Mouse (Mus musculus) heart, embryonic 14.5 days (tissue): Measurements from ENCODE around the gene Ly6g6e. TPM values are rescaled to one million over a fixed set of nuclear protein-coding genes. Genes with fewer than 3 reads are reported as not detected.
A peak's percentile ranks its signal among the peaks of the same experiment; 100 is the strongest.
"Not testable (repeated sequence)": the region's sequence is repeated elsewhere in the genome, so short reads cannot be mapped to it uniquely, and the experiment has no call there.

ENCODE experiments used
- ATAC-seq: fragments of 200-750 bp; cut with Nextera tagmentation; 2 replicates; pipeline ENCODE4 v1.8.0; 2017; ENCODE audit warnings: low read depth, moderate TSS enrichment; ENCODE audit not compliant: insufficient number of reproducible peaks, insufficient read depth, low FRiP score
- H3K27ac ChIP-seq, 2 experiments: fragments of 200-500 bp in 1 of 2; fragments of 300-500 bp in 1 of 2; sonication (generic) in 1 of 2; replicated peaks in 1 of 2; 2 replicates each; pipeline ENCODE4 v1.5.1; 2012 to 2014; ENCODE audit warnings: low read depth in 2 of 2, low read length in 2 of 2, control low read depth in 1 of 2, mild to moderate bottlenecking in 1 of 2, mixed read lengths in 1 of 2; ENCODE audit not compliant: control insufficient read depth in 1 of 2, insufficient read depth in 1 of 2
- H3K27me3 ChIP-seq: fragments of 300-500 bp; sonication (generic); 2 replicates; pipeline ENCODE4 v1.6.1; 2014; ENCODE audit warnings: mild to moderate bottlenecking, low read length, control low read depth; ENCODE audit not compliant: control insufficient read depth, insufficient read depth
- H3K36me3 ChIP-seq: fragments of 300-500 bp; sonication (generic); 2 replicates; pipeline ENCODE4 v1.6.1; 2014; ENCODE audit warnings: mild to moderate bottlenecking, control low read depth, low read length, mixed read lengths; ENCODE audit not compliant: control insufficient read depth, insufficient read depth
- H3K4me1 ChIP-seq, 2 experiments: fragments of 200-500 bp in 1 of 2; fragments of 300-500 bp in 1 of 2; sonication (generic) in 1 of 2; 2 replicates each; pipeline ENCODE4 v1.6.1; 2012 to 2014; ENCODE audit warnings: low read length in 2 of 2, control low read depth in 1 of 2, mixed read lengths in 1 of 2; ENCODE audit not compliant: control insufficient read depth in 2 of 2, insufficient read depth in 2 of 2
- H3K4me2 ChIP-seq: fragments of 300-500 bp; sonication (generic); 2 replicates; pipeline ENCODE4 v1.6.1; 2014; ENCODE audit warnings: mild to moderate bottlenecking, low read length
- H3K4me3 ChIP-seq, 2 experiments: fragments of 200-500 bp in 1 of 2; fragments of 300-500 bp in 1 of 2; sonication (generic) in 1 of 2; 2 replicates each; pipeline ENCODE4 v1.5.1; 2012 to 2014; ENCODE audit warnings: low read length in 2 of 2, mild to moderate bottlenecking in 2 of 2, control low read depth in 1 of 2, low read depth in 1 of 2, moderate library complexity in 1 of 2; ENCODE audit not compliant: control insufficient read depth in 1 of 2, insufficient read depth in 1 of 2
- H3K9ac ChIP-seq: fragments of 300-500 bp; sonication (generic); 2 replicates; pipeline ENCODE4 v1.6.1; 2014; ENCODE audit warnings: mild to moderate bottlenecking, low read length
- H3K9me3 ChIP-seq: fragments of 300-500 bp; sonication (generic); 2 replicates; pipeline ENCODE4 v1.6.1; 2016; ENCODE audit warnings: low read length, control low read depth; ENCODE audit not compliant: control insufficient read depth
- WGBS: fragments of 180-500 bp; shearing (Covaris S2); extraction: QIAGEN DNeasy Blood & Tissue Kit; methylation state at CpG from one replicate; pipeline ENCODE4 v1.1.7; 2014; 5-methylcytosine and 5-hydroxymethylcytosine counted together
- polyA plus RNA-seq: library from polyadenylated mRNA; unstranded; fragments of >200 nt; fragmentation: Nextera tagmentation; extraction: Ambion mirVana; gene quantifications from 2 replicates; pipeline ENCODE4 v1.2.1, GENCODE M21; 2014

The Ly6g6e gene
- polyA plus RNA-seq, 1 experiment from 2014 or later = 0.32 TPM

GRCm38 (mm10) chr17:35032323-35032870 is 44.3 kb upstream of the Ly6g6e start:
- H3K36me3 ChIP-seq = no peaks in the 10 kb centered on the region
- H3K27ac ChIP-seq = no peak overlapping the region
- H3K4me3 ChIP-seq = no peak overlapping the region
- ATAC-seq = no peak
- H3K9ac ChIP-seq = no peak overlapping the region
- 62% methylated on average over 8 of the region's 8 CpGs for whole genome bisulfite sequencing
- H3K27me3 ChIP-seq = no peaks in the 10 kb centered on the region
- H3K4me1 ChIP-seq = peaks cover 3 to 11% of the 10 kb centered on the region in 2 experiments; a peak in 2 of 4 replicates
- no peaks in the 10 kb centered on the region for H3K9me3 ChIP-seq
- H3K4me2 ChIP-seq = no peak overlapping the region

GRCm38 (mm10) chr17:35033703-35034102 is 43.0 kb upstream of the Ly6g6e start:
- H3K4me3 ChIP-seq, H3K9me3 ChIP-seq, H3K9ac ChIP-seq, H3K27me3 ChIP-seq, H3K4me1 ChIP-seq, H3K4me2 ChIP-seq, H3K36me3 ChIP-seq, H3K27ac ChIP-seq, ATAC-seq: not testable (repeated sequence)
- WGBS = 57% methylated on average over 1 of the region's 1 CpGs

DNA sequence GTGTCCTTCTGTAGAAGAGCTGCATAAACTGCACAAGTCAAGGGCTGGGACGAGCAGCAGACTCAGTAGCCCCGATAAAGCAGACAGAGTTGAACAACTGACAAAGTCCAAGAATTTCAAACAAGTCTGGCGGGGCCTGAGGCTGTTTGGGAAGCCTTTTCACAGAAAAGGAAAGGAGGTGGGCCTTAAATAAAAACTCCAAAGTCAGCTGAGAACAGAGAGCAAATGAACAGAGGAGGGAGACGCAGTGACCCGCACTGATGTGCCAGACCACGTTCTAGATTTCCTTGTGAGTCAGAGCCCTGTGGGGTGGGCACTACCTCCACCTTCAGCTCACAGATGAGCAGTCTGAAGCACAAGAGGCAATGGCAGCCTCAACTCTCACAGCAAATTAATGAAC is 41.8 kb upstream of the Ly6g6e start:
- 66% methylated on average over 6 of the region's 6 CpGs for WGBS
- no peak for ATAC-seq
- H3K36me3 ChIP-seq = no peaks in the 10 kb centered on the region
- H3K4me1 ChIP-seq = 0 out of 4 replicates have a peak, but pooled peaks cover 0 to 1% of the 10 kb centered on the region in 2 experiments
- no peak overlapping the region for H3K9ac ChIP-seq
- no peak overlapping the region for H3K4me2 ChIP-seq
- H3K27me3 ChIP-seq = no peaks in the 10 kb centered on the region
- no peaks in the 10 kb centered on the region for H3K9me3 ChIP-seq
- no peak overlapping the region for H3K4me3 ChIP-seq
- H3K27ac ChIP-seq = no peak overlapping the region

DNA sequence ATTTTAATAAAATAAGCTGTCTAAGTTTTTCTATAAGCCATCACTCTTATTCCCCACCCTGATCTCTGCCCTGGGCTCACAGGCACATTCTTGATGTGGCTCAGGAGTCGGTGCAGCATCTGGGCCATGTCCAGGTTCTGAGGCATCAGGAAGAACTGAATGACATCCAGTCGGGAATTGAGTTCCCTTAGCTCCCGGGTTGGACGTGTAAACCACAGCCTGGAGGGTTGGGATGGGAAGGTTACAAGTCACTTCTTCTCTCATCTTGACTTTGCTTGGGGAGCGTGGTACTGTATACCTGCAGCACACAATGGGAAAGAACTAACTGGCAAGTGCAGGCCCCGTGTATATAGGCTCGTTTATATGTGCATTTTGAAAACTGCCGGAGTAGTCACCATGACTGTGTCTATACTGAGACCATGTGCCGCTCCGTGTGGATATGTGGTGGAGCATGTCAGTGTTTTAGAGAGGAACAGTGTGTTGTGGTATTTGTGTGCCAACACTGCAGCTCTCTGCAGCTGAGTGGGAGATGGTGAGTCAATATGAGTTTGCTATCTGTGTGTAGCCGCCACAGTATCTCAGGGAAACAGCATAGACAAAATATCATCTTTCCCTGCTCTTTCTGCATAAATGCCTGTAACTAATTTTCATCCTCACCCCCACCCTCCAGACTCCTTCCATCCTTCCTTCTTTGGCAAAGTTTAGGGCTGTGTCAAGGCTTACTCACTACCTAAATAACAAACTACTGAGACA is 37.4 kb upstream of the Ly6g6e start:
- Histone ChIP-seq H3K27me3 (no peaks in the 10 kb centered on the region), H3K4me3 (no peak overlapping the region), H3K4me2 (no peak overlapping the region), H3K9ac (no peak overlapping the region), H3K4me1 (0 out of 4 replicates have a peak, but pooled peaks cover 0 to 4% of the 10 kb centered on the region in 2 experiments), H3K36me3 (no peaks in the 10 kb centered on the region), H3K9me3 (no peaks in the 10 kb centered on the region), H3K27ac (no peak overlapping the region)
- WGBS = 75% methylated on average over 11 of the region's 11 CpGs
- ATAC-seq = no peak

DNA sequence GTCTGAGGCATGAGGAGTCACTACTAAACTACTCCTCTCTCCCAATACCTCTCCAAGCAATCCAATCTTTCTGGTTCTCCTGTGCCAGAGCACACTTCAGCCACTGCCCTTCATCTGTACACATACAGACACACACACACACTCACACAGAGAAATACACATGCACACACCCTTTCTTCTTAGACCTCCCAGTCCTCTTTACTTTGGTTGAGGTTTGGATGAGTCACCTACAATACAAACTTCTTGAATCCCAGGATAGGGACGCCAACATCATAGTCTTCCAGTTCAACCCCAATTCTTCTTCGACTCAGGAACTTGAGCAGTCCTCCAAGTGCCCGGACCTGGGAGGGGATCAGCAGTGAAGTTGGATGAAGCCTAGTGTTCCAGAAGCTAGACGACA is 32.9 kb upstream of the Ly6g6e start:
- H3K4me2 ChIP-seq = no peak overlapping the region
- H3K27me3 ChIP-seq = no peaks in the 10 kb centered on the region
- WGBS = 77% methylated on average over 4 of the region's 4 CpGs
- ATAC-seq = no peak
- no peak overlapping the region for H3K9ac ChIP-seq
- H3K4me1 ChIP-seq = peaks cover 16 to 43% of the 10 kb centered on the region in 2 experiments
- H3K4me3 ChIP-seq = no peak overlapping the region
- H3K9me3 ChIP-seq = no peaks in the 10 kb centered on the region
- H3K27ac ChIP-seq = peak overlapping the region; percentile 14 to 61; a peak in 1 of 4 replicates
- no peaks in the 10 kb centered on the region for H3K36me3 ChIP-seq

DNA sequence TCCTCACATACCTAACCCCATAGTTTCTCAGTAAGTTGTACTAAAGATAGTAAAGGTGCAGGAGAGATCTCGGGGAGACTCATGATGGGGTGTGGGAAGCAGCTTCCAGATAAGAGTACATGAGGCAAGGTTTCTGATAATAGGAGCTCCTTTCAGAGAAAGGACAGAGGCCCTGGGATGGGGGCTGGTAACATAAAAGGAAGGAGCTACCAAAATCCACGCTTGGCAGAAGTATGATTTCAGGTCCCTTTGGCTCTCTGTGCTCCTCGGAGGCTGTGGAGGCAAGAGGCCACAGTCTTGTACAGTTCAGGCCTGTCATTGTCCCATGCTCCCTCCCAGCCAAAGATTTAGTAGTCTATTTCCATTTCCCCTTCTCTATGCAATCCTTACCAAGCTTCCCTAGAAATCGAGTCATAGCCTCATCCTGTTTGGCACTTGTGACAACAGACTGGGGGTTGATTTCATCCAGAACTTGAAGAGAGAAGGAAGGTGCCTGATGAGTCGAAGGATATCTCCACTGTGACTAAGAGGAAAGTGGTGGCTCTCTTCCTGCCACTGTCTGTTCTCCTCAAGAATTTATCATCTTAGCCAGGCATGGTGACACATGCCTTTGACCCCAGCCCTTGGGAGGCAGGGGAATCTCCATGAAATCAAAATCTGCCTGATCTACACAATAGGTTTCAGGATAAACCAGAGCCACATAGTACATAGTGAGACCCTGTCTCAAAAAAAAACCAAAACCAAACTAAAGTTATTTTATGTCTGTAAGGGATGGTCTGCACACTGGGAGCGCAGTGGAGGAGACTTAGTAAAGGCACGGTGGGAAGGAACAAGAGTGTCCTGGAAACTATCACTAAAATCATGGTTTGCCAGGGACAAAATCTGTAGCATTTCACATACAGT is 31.5 kb upstream of the Ly6g6e start:
- peak overlapping the region; percentile 99 for H3K4me2 ChIP-seq
- H3K4me1 ChIP-seq = peaks cover 24 to 51% of the 10 kb centered on the region in 2 experiments
- no peaks in the 10 kb centered on the region for H3K27me3 ChIP-seq
- peak overlapping the region in 1 of 2 experiments; percentile 65; a peak in 1 of 4 replicates for H3K4me3 ChIP-seq
- WGBS = 54% methylated on average over 7 of the region's 7 CpGs
- no peak for ATAC-seq
- H3K9me3 ChIP-seq = no peaks in the 10 kb centered on the region
- peak overlapping the region; percentile 79 to 95 for H3K27ac ChIP-seq
- H3K36me3 ChIP-seq = no peaks in the 10 kb centered on the region
- H3K9ac ChIP-seq = peak overlapping the region; percentile 94; the same call in 1 of the 2 replicates

DNA sequence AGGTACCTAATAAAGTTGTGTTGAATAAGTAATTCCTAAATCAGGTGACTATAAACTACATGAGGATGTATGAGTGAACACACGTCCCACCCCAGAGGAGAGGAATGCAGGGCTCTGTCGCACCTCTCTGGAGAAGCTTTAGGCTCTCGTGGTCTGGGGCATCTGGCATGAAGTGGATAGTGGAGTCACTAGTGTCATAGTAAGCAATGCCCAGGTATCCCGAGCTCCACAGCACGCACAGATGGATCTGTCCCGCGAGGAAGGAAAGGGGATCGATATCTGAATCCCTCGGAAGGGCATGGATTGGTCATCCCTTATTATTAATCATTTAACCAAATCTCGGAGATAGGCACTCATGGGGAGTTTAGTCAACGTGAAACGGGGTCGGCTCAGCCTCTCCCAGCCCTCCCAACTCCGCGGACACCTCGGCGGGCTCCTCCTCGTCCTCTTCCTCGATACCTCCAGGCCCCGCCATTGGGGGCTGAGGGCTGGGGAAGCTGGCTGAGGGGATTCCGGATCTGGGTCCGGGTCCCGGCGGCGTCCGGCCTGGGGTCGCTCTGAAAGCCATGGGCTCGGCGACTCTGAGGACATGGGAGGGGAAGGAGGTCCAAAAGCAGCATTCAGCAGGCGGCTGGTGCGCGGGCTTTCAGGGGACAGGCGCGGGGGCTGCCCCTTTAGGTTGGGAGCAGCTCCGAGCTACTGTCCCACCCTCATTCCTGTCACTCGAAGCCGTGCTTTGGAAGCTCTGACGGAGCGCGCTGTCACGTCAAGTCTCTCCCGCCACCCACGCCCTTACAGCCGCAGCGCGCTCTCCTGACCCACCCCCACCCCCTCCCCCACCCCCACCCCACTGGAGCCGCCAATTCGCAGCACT is 30.7 kb upstream of the Ly6g6e start:
- ATAC-seq = no peak
- Histone ChIP-seq H3K4me3 (peak overlapping the region; percentile 47 to 65), H3K9me3 (no peaks in the 10 kb centered on the region), H3K4me1 (peaks cover 24 to 51% of the 10 kb centered on the region in 2 experiments), H3K4me2 (peak overlapping the region; percentile 99), H3K36me3 (no peaks in the 10 kb centered on the region), H3K27ac (peak overlapping the region; percentile 79 to 95), H3K9ac (peak overlapping the region; percentile 94), H3K27me3 (no peaks in the 10 kb centered on the region)
- WGBS = 2% methylated on average over 48 of the region's 48 CpGs
